Mouse (Mus musculus) spleen, adult 2 months (tissue): Measurements from ENCODE around the gene Dmxl2. TPM values are rescaled to one million over a fixed set of nuclear protein-coding genes. Genes with fewer than 3 reads are reported as not detected.

Source experiments
- DNase-seq, 2 experiments: peaks; one replicate each; pipeline versions ENCODE4 v3.0.0 to v3.0.0-alpha.2; 2012 to 2021; ENCODE audit warnings: low spot score in 2 of 2, low read depth in 1 of 2
- H3K27ac ChIP-seq: fragments of 200-500 bp; 2 replicates; pipeline ENCODE4 v1.5.1; 2012; ENCODE audit warnings: low read length, inconsistent platforms; ENCODE audit not compliant: insufficient read depth
- H3K27me3 ChIP-seq: fragments of 200-500 bp; 2 replicates; pipeline ENCODE4 v1.6.1; 2012; ENCODE audit warnings: mild to moderate bottlenecking, moderate library complexity, low read length, inconsistent platforms; ENCODE audit not compliant: control insufficient read depth, insufficient read depth
- H3K36me3 ChIP-seq: fragments of 200-500 bp; 2 replicates; pipeline ENCODE4 v1.6.1; 2012; ENCODE audit warnings: mild to moderate bottlenecking, low read length, inconsistent platforms; ENCODE audit not compliant: control insufficient read depth, insufficient read depth
- H3K4me1 ChIP-seq: fragments of 200-500 bp; 2 replicates; pipeline ENCODE4 v1.6.1; 2011; ENCODE audit warnings: inconsistent platforms; ENCODE audit not compliant: control insufficient read depth, insufficient read depth, insufficient read length
- H3K4me3 ChIP-seq: fragments of 200-500 bp; 2 replicates; pipeline ENCODE4 v1.5.1; 2011; ENCODE audit warnings: mild to moderate bottlenecking, inconsistent platforms; ENCODE audit not compliant: insufficient read depth, insufficient read length; ENCODE audit errors: extremely low read depth
- CTCF ChIP-seq: fragments of 200-500 bp; IDR thresholded peaks from 2 replicates; pipeline ENCODE4 v1.5.1; 2011; ENCODE audit warnings: mild to moderate bottlenecking, inconsistent platforms; ENCODE audit not compliant: insufficient read depth, insufficient read length, insufficient replicate concordance; ENCODE audit errors: extremely low read depth
- POLR2A ChIP-seq: fragments of 200-500 bp; IDR thresholded peaks from 2 replicates; pipeline ENCODE4 v1.6.1; 2011; ENCODE audit warnings: low read depth, low read length, inconsistent platforms
- WGBS: fragments of 180-500 bp; shearing (Covaris S2); methylation state at CpG from one replicate; pipeline ENCODE4 v1.1.7; 2018; 5-methylcytosine and 5-hydroxymethylcytosine counted together
- polyA plus RNA-seq: library from polyadenylated mRNA; depleted of rRNA; stranded (reverse); fragments of >200 nt; gene quantifications from 2 replicates; pipeline ENCODE4 v1.2.3, GENCODE M21; 2012

Dmxl2 gene
- polyA plus RNA-seq, 1 experiment: 2.0 TPM

DNA sequence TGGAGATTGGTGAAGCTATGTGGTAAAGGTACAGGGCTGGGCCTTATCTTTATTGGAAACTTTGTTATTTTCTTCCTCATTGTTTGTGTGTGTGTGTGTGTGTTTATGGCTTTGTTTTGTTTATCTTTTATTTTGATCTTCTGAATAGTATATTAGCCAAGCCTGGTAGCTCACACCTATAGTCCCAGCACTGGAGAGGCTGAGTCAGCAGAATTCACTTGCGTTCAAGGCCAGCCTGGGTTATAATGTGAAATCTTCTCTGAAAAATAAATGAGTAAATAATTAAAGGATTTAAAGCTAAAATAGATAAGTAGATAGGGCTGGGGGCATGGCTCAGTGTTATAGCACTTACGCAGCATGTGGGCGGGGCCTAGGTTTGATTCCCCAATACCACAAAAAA lies 36.8 kb upstream of the Dmxl2 start:
- Histone ChIP-seq H3K27ac (no peak overlapping the region), H3K36me3 (no peaks in the 10 kb centered on the region), H3K27me3 (no peaks in the 10 kb centered on the region), H3K4me3 (no peak overlapping the region), H3K4me1 (no peaks in the 10 kb centered on the region)
- DNase-seq: no peak
- WGBS: 92% methylated on average over 3 of the region's 3 CpGs
- no peak for TF ChIP-seq CTCF
- no peak for TF ChIP-seq POLR2A

DNA sequence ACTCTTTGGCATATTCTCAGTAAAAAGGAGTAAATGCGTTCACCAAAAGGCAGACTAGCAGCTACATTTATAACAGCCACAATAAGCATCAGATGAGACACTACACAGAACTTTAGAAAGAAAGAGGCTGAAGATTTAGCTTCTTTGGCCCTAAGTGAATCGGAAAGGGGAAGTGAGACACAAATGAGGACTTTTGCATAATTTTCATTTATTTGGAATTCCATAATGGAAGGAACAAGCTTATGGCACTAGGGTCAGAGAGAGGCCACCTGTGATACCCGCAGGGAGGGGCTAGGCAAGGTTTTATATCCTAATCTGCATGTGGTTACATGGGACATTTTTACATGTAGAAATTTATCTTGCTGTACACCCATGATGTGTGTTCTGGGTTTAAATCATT lies 36.1 kb upstream of the Dmxl2 start:
- Histone ChIP-seq H3K4me1 (no peaks in the 10 kb centered on the region), H3K4me3 (no peak overlapping the region), H3K36me3 (no peaks in the 10 kb centered on the region), H3K27me3 (no peaks in the 10 kb centered on the region), H3K27ac (no peak overlapping the region)
- no peak for DNase-seq
- WGBS: 70% methylated on average over 3 of the region's 3 CpGs
- TF ChIP-seq POLR2A: no peak
- TF ChIP-seq CTCF: no peak

DNA sequence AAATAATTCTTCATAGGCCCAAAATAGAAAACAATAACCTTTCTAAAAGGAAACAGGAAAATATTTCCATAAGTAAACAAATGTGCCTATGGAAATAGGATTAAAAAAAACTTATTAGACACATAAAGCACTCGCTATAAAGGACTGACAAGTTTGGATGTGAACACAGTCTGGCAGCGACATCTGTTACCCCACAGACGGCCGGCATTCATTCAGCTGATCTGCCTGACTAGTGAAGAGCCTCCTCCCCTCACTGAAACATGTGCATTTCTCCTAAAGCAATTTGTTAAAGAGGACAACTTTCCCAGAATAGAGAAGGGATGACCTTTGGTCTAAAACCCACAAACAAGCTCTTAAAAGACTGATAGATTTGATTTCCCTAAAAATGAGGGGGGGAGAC lies 35.6 kb upstream of the Dmxl2 start:
- TF ChIP-seq CTCF (no peak), POLR2A (no peak)
- no peaks in the 10 kb centered on the region for H3K27me3 ChIP-seq
- no peak overlapping the region for H3K4me3 ChIP-seq
- no peak overlapping the region for H3K27ac ChIP-seq
- no peak for DNase-seq
- 81% methylated on average over 4 of the region's 4 CpGs for WGBS
- no peaks in the 10 kb centered on the region for H3K36me3 ChIP-seq
- H3K4me1 ChIP-seq: no peaks in the 10 kb centered on the region

DNA sequence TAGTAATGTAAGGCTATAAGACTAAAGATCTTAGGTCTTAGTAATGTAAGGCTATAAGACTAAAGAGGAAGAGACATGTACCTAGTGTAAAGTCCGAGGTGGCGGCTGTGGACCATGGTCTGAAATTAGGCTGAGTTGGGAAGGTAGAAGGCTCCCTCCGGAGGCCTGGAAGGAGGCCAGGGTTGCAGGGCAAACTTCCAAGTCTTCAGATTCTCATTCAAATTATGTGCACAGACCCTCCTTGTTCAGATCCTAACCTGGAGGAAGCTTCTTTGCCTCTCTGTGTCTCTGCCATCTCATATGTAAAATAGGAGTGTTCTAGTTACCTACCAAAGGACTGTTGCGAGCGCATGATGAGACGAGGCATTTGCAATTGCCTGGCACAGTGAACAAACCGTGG lies 34.8 kb upstream of the Dmxl2 start:
- no peak overlapping the region for H3K27ac ChIP-seq
- H3K4me1 ChIP-seq: no peaks in the 10 kb centered on the region
- H3K4me3 ChIP-seq: no peak overlapping the region
- DNase-seq: no peak
- no peaks in the 10 kb centered on the region for H3K27me3 ChIP-seq
- WGBS: 85% methylated on average over 7 of the region's 7 CpGs
- no peak for TF ChIP-seq POLR2A
- TF ChIP-seq CTCF: no peak
- H3K36me3 ChIP-seq: no peaks in the 10 kb centered on the region

DNA sequence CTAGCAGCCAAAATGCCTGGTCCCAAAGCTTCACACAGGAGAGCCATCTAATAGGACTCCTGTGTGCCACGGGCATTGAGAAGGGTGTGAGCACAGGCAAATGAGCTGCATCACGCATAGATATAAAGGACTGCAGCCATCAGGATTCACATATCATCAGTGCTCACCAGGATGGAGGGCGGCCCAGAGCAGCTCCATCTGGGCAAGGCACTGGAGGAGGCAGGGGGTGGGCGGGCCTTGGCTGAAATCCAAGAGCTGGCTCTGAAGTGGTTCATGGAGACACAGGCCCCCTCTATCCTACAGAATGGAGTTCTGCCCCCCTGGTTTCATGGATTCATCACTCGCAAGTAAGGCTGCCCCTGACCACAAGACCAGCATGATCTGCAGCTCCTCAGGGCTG lies 32.5 kb upstream of the Dmxl2 start:
- TF ChIP-seq POLR2A: no peak
- TF ChIP-seq CTCF: no peak
- Histone ChIP-seq H3K27me3 (no peaks in the 10 kb centered on the region), H3K36me3 (no peaks in the 10 kb centered on the region), H3K27ac (no peak overlapping the region), H3K4me3 (no peak overlapping the region), H3K4me1 (no peaks in the 10 kb centered on the region)
- no peak for DNase-seq
- WGBS: 69% methylated on average over 5 of the region's 5 CpGs

DNA sequence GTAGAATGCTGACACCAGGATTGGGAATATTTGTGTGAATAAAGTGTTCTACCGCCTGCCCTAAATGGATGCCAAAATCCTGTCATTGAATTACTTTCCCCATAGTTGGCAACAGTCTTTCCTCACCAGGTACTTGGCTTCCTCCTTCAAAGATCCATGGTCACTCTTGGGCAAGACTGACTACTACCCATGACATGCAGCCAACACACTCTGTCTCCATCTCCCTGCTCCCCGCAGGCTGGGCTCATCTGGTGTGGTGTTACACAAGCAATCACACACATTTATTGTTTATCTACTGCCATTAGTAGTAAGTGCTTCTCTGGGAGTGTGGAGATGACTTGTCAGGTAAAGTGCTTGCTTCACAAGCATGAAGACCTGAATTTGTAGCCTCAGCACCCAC lies 31.5 kb upstream of the Dmxl2 start:
- 93% methylated on average over 2 of the region's 2 CpGs for WGBS
- TF ChIP-seq POLR2A (no peak), CTCF (no peak)
- H3K27me3 ChIP-seq: no peaks in the 10 kb centered on the region
- H3K36me3 ChIP-seq: no peaks in the 10 kb centered on the region
- no peak for DNase-seq
- no peak overlapping the region for H3K4me3 ChIP-seq
- no peak overlapping the region for H3K27ac ChIP-seq
- H3K4me1 ChIP-seq: no peaks in the 10 kb centered on the region

DNA sequence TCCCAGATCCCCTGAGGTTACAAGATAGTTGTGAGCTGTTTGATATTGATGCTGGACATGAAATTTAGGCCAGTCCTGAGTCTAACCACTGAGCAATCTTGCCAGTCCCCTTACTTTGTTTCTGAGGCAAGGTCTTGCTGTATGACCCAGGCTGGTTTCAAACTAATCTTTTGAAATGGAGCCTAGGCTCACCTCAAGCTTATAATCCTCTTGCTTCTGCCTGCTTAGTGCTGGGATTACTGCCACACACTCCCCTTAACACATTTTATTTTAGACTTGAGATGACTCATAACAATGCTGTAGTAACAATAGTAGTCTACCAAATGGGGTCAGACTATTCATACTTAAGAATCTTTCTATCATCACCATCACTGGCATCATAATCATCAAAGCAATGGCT lies 30.0 kb upstream of the Dmxl2 start:
- no peak overlapping the region for H3K4me3 ChIP-seq
- H3K27ac ChIP-seq: no peak overlapping the region
- TF ChIP-seq CTCF (no peak), POLR2A (no peak)
- H3K36me3 ChIP-seq: no peaks in the 10 kb centered on the region
- H3K4me1 ChIP-seq: no peaks in the 10 kb centered on the region
- H3K27me3 ChIP-seq: no peaks in the 10 kb centered on the region
- DNase-seq: no peak

DNA sequence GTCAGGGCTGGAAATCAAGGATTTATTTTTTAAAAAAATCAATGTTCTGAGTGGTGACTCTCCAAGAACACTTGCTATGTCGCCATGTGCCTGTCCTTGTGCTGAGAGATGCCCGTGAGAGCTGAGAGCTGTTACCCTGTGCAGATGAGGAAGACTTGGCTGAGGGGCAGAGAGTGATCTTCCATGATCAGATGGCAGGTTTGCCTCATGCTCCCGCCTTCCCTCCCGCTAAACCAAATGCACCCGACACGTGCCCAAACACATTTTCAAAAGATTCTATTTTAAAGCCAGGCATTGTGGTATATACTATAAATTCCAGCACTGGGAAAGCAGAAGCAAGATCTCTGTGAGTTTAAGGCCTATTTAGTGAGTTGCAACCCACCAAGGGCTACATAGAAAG lies 29.4 kb upstream of the Dmxl2 start:
- TF ChIP-seq POLR2A (no peak), CTCF (no peak)
- WGBS: 84% methylated on average over 6 of the region's 6 CpGs
- DNase-seq: no peak

More for the DNA sequence above, 29.4 kb upstream of the Dmxl2 start:
- H3K27ac ChIP-seq: no peak overlapping the region
- H3K27me3 ChIP-seq: no peaks in the 10 kb centered on the region
- no peaks in the 10 kb centered on the region for H3K4me1 ChIP-seq
- no peaks in the 10 kb centered on the region for H3K36me3 ChIP-seq
- no peak overlapping the region for H3K4me3 ChIP-seq
